Mouse (Mus musculus): ENCODE data around the gene Tgtp2.
"Not testable (repeated sequence)": the region's sequence is repeated elsewhere in the genome, so short reads cannot be mapped to it uniquely, and the experiment has no call there.

Gene Tgtp2

GRCm38 (mm10) chr11:49084875-49085274 is 20.9 kb upstream of the Tgtp2 start:
- DNase-seq = peak in 1 of 2 experiments; percentile 35

GRCm38 (mm10) chr11:49084385-49084784 is 20.4 kb upstream of the Tgtp2 start:
- no peak for DNase-seq

GRCm38 (mm10) chr11:49083808-49084207 is 19.8 kb upstream of the Tgtp2 start:
- DNase-seq = no peak

GRCm38 (mm10) chr11:49083146-49083545 is 19.1 kb upstream of the Tgtp2 start:
- DNase-seq = no peak

- DNase-seq = no peak
Measured at GRCm38 (mm10) chr11:49081886-49082285, 17.9 kb upstream of the Tgtp2 start.

GRCm38 (mm10) chr11:49081356-49081755 is 17.4 kb upstream of the Tgtp2 start:
- DNase-seq = no peak

GRCm38 (mm10) chr11:49080636-49081035 is 16.6 kb upstream of the Tgtp2 start:
- no peak for DNase-seq

- no peak for DNase-seq
Measured at GRCm38 (mm10) chr11:49078719-49079118, 14.7 kb upstream of the Tgtp2 start.

GRCm38 (mm10) chr11:49077012-49077411 is 13.0 kb upstream of the Tgtp2 start:
- DNase-seq = no peak

GRCm38 (mm10) chr11:49076001-49076757 is 12.2 kb upstream of the Tgtp2 start, which contains the start of gene Ifi47:
Gene Ifi47, plus strand, starts transcription at chr11:49076587.
- not testable (repeated sequence) for DNase-seq

- DNase-seq = no peak
Measured at GRCm38 (mm10) chr11:49068358-49068757, 4.4 kb upstream of the Tgtp2 start.

- DNase-seq = not testable (repeated sequence)
Measured at GRCm38 (mm10) chr11:49061865-49062264, 2.1 kb downstream of the Tgtp2 start.

GRCm38 (mm10) chr11:49060061-49060460 is 3.9 kb downstream of the Tgtp2 start:
- DNase-seq = not testable (repeated sequence)

- DNase-seq = not testable (repeated sequence)
Measured at GRCm38 (mm10) chr11:49051894-49052293, 12.1 kb downstream of the Tgtp2 start.

GRCm38 (mm10) chr11:49051093-49051891 is 12.7 kb downstream of the Tgtp2 start, which contains the start of gene 9930111J21Rik2:
Gene 9930111J21Rik2, minus strand, starts transcription at chr11:49051242.
- not testable (repeated sequence) for DNase-seq

GRCm38 (mm10) chr11:49050064-49050463 is 13.9 kb downstream of the Tgtp2 start:
- not testable (repeated sequence) for DNase-seq

GRCm38 (mm10) chr11:49012074-49012473 is 51.9 kb downstream of the Tgtp2 start:
- not testable (repeated sequence) for DNase-seq

Data from kidney, postnatal 4 days (tissue).